ENCODE assay signal across 10 mouse cellular contexts in genomic region chr10:9495143-9495651, GRCm38 (mm10).
A peak's percentile ranks its signal among the peaks of the same experiment; 100 is the strongest.
DNase-seq lines count a peak whose midpoint lies in the region; ATAC-seq lines count a peak whose summit lies in the region.
"Had no signal": no experiment of that assay in that cellular context is flagged by ENCODE, and none has a peak within 500 bp of the region (broad histone marks: within the 10 kb centered on the region; RNA-seq: fewer than 3 reads in every experiment).

No protein-coding gene starts in this region.

- 7% methylated on average over 6 of the region's 6 CpGs for WGBS in forebrain, embryonic 12.5 days

- no peak overlapping the region for H3K4me3 ChIP-seq in forebrain, embryonic 12.5 days (replicated peaks)

- DNase-seq in embryo, embryonic 11 days = peak; percentile 19
- no peak for DNase-seq in embryo, embryonic 10 days (ENCODE audit: low spot score)
- peak; percentile 7 for DNase-seq in 416B (ENCODE audit: low read depth)
- peak; percentile 37 to 54 for DNase-seq in lung, adult 18-20 months
- no peak for DNase-seq in cerebellum, postnatal 4 days (ENCODE audit: low spot score in 2 of 2)
- no peak for DNase-seq in kidney, postnatal 10 days
- no peak for DNase-seq in left cerebral cortex, postnatal 4 days
- DNase-seq: cerebellum, adult 18-20 months had no signal

- H3K4me1 ChIP-seq in forebrain, embryonic 12.5 days = peaks cover 25% of the 10 kb centered on the region

- 0 out of 2 replicates have a peak, but pooled peaks cover 4% of the 10 kb centered on the region for H3K27me3 ChIP-seq in forebrain, embryonic 12.5 days

- H3K9me3 ChIP-seq in forebrain, embryonic 12.5 days = no peaks in the 10 kb centered on the region

- H3K9ac ChIP-seq in forebrain, embryonic 12.5 days = no peak overlapping the region

- H3K27ac ChIP-seq in forebrain, embryonic 12.5 days = no peak overlapping the region

- 0 out of 2 replicates have a peak overlapping the region, but pooled peaks have one; percentile 2 for H3K4me2 ChIP-seq in forebrain, embryonic 12.5 days

- intact Hi-C loops in left cerebral cortex, postnatal 4 days (cut with DNase I) = no loop called here

- ATAC-seq in forebrain, embryonic 12.5 days (ENCODE audit: low FRiP score) = peak; percentile 56; the same call in 1 of the 2 replicates
- ATAC-seq: intestine, embryonic 16.5 days had no signal

- no peaks in the 10 kb centered on the region for H3K36me3 ChIP-seq in forebrain, embryonic 12.5 days (replicated peaks)

Comparison
In these comparisons a context has a peak if more than half of its experiments do, and no peak if none do; other contexts are left out.
1. DNase-seq: peak in embryo, embryonic 11 days (single experiment), 416B (single experiment) and lung, adult 18-20 months (2 of 2); none in embryo, embryonic 10 days (single experiment), cerebellum, postnatal 4 days (0 of 2), kidney, postnatal 10 days (single experiment) and left cerebral cortex, postnatal 4 days (single experiment).